Mouse (Mus musculus) liver, postnatal 0 days (tissue): ENCODE measurements around the gene Tnfrsf11a.

Experiments
- CTCF ChIP-seq: sonication (generic); IDR thresholded peaks from 2 replicates; pipeline ENCODE4 v1.5.1; 2016; ENCODE audit warnings: antibody characterized with exemption, low read depth
- EP300 ChIP-seq: IDR thresholded peaks from 2 replicates; pipeline ENCODE4 v1.6.1; 2016; ENCODE audit warnings: antibody characterized with exemption, low read depth, mild to moderate bottlenecking

DNA sequence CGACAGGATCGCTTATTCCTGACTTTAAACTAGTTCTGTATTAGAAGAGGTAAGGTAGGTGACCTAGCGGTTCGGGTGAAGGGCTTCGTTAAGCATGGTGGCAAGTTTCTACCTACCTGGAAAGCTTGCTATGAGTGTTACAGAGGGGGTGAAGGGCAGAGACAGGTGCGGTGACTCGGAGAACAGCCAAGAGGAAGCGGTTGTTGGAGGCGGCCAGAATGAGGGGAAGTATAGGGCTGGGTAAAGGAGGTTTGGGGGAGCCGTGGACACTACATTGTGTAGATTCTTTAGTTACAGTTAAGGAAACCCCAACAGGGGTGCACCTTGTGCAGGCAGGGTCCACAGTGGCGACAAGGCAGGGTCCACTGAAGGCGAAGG lies 450 bp upstream of the Tnfrsf11a start:
- TF ChIP-seq CTCF (no peak), EP300 (no peak)
